Mouse (Mus musculus) CH12.LX (cell line): ENCODE results near the gene Cth.

Experiments
- CTCF ChIP-seq, 2 experiments: IDR thresholded peaks in 1 of 2; conservative IDR thresholded peaks in 1 of 2; 2 replicates each; pipeline ENCODE4 v1.5.1; 2011 to 2012; ENCODE audit warnings: low read depth in 2 of 2, low read length in 2 of 2, improper control_type of control experiment in 1 of 2, inconsistent platforms in 1 of 2, mild to moderate bottlenecking in 1 of 2, moderate library complexity in 1 of 2
- HCFC1 ChIP-seq: IDR thresholded peaks from 2 replicates; pipeline ENCODE4 v1.6.1; 2012; ENCODE audit warnings: low read depth, mild to moderate bottlenecking, inconsistent platforms, low read length, improper control_type of control experiment

GRCm38 (mm10) chr3:157925706-157926510, 1.0 kb upstream of the Cth start:
- TF ChIP-seq CTCF (conservative IDR thresholded peaks at IDR 0.05 in 1 of 2, IDR thresholded peaks at IDR 0.05 in 1 of 2; ENCODE audit: low read depth in 2 of 2, low read length in 2 of 2) (no peak), HCFC1 (no peak)
